Mouse (Mus musculus) urinary bladder, postnatal 0 days (tissue): ENCODE data around the gene Gm45140. TPM values are rescaled to one million over a fixed set of nuclear protein-coding genes. Genes with fewer than 3 reads are reported as not detected.

Experiments
- polyA plus RNA-seq: library from polyadenylated mRNA; unstranded; fragments of >200 nt; fragmentation: Nextera tagmentation; extraction: Ambion mirVana; gene quantifications from 2 replicates; pipeline ENCODE4 v1.2.1, GENCODE M21; 2015

Gm45140 gene
- 0.70 and 2.0 TPM in 2 replicates for polyA plus RNA-seq

GRCm38 (mm10) chr6:87835695-87836094, at the start of gene Gm45140:
Gm45140 (minus strand) TSS chr6:87835795.

DNA sequence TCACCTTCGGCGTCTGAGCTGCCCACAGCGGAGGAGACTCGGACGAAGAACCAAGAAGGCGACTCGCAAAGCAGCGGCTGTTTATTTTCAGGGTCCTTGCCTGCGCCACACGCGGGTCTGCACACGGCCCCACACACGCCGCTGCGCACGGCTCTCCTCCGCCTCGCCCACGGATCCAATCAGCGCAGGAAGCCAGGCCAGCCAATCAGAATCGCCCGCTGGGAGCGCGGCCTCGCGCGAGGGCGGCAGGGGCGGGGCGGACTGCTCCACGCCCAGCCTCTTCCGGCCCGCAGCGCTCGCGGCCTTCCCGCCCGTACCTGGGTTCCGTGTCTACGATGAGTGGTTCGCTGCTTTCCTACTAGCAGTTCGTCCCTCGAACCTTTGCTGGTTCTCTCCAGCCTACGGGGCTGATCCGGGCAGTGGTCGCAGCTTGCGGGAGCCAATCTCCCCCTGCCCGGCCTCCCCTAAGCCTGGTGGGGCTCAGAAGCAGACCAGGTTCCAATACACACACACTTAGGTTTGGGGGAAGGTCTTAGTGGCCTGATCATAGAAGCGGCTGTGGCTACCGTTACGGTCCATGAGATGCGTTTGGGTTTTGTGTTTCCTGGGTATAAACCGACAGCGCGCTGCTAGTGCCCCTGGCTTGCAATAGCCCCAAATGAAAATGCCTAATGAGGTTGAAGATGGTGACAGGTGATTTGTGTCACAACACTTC, 15.5 kb upstream of the Gm45140 start, which contains the start of gene Cnbp:
Gene Cnbp, minus strand, starts transcription at position 207 of the 715 bp plus-strand sequence.

GRCm38 (mm10) chr6:87838551-87839197, 3.1 kb upstream of the Gm45140 start, which contains the start of gene Isy1:
Isy1 (minus strand) TSS chr6:87838798.

DNA sequence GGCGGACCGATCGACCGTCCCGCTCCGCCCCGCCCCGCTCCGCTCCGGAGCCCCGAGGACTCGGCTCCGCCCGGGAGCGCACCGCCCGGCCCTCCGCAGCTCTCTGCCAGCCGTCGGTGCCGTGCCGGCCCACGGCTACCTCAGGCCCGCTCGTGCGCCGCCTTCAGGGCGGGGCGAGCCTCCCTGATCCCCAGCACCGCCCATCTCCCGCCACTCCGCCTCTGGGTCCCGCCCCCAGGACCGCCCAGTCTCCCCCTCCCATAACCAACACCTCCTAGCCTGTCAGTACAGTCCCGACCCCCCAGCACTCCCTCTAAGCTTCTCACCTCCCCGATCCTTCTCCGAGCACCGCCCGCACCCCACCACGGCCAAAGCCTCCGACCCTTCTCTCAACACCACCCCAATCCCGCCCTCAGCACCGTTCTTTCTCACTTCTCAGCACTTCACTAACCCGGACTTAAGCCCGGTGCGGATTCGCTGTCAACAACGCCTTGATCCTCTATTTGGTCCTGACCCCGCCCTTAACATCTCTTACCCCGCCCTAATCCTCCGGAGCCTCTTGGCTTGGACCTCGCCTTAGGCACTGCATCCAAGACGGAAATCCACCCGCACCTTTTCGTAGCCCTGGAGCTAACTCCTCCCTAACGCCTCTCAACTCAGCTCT, 23.8 kb downstream of the Gm45140 start, which contains the start of gene Rab43:
Gene Rab43, minus strand, starts transcription at position 490 of the 664 bp plus-strand sequence.

DNA sequence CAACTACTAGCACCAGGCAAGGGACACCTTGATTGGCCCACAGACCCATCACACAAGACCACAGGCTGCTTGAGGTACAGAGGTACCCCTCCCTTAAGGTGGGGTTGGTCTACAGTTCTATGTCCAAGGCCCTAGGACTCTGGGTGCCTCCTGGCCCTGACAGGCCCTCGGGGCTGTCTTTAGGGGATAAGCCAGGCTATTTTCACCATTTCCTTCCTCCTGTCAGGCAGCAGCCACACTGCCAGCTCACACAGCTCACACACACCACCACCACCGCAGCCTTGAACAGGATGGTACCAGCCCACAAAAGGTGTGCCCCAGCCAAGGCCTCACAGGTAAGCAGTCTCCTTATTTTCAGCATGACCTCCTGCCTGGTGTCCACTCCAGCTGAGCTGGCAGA, 57.8 kb downstream of the Gm45140 start, which contains the start of gene Gp9:
Gene Gp9, plus strand, starts transcription at position 231 of the 400 bp plus-strand sequence.

Other genes starting within 250 kb of the Gm45140 start
- gene Prokr1, start 245.1 kb downstream of the Gm45140 start, polyA plus RNA-seq = 0.52 and 0.68 TPM in 2 replicates
- gene Aplf, start 163.6 kb downstream of the Gm45140 start, polyA plus RNA-seq = 7.3 and 7.6 TPM in 2 replicates
- gene Efcc1, start 104.9 kb downstream of the Gm45140 start, polyA plus RNA-seq = 1.3 and 1.5 TPM in 2 replicates
- 1.0 and 10.2 TPM in 2 replicates for gene Gp9, start 57.7 kb downstream of the Gm45140 start, polyA plus RNA-seq
- 7.0 and 9.5 TPM in 2 replicates for gene Rab43, start 23.6 kb downstream of the Gm45140 start, polyA plus RNA-seq
- 23.9 and 30.9 TPM in 2 replicates for gene Isy1, start 3.0 kb upstream of the Gm45140 start, polyA plus RNA-seq
- 542 and 672 TPM in 2 replicates for gene Cnbp, start 15.3 kb upstream of the Gm45140 start, polyA plus RNA-seq
- gene Copg1, start 52.0 kb upstream of the Gm45140 start, polyA plus RNA-seq = 91.0 and 92.0 TPM in 2 replicates
- 23.0 and 24.9 TPM in 2 replicates for gene Hmces, start 78.1 kb upstream of the Gm45140 start, polyA plus RNA-seq
- 12.3 and 13.6 TPM in 2 replicates for gene H1fx, start 145.8 kb upstream of the Gm45140 start, polyA plus RNA-seq
- gene Rab7, start 209.5 kb upstream of the Gm45140 start, polyA plus RNA-seq = 312 and 336 TPM in 2 replicates
- gene Rpn1, start 248.7 kb upstream of the Gm45140 start, polyA plus RNA-seq = 167 and 210 TPM in 2 replicates